Mouse (Mus musculus) olfactory bulb, adult 2 months (tissue): ENCODE data around the gene Cnot2. TPM values are rescaled to one million over a fixed set of nuclear protein-coding genes. Genes with fewer than 3 reads are reported as not detected.

Source experiments
- H3K27ac ChIP-seq: fragments of 200-500 bp; 2 replicates; pipeline ENCODE4 v1.5.1; 2012; ENCODE audit warnings: low read depth, low read length; ENCODE audit not compliant: insufficient read depth
- H3K4me1 ChIP-seq: fragments of 200-500 bp; 2 replicates; pipeline ENCODE4 v1.6.1; 2012; ENCODE audit warnings: low read length; ENCODE audit not compliant: control insufficient read depth, insufficient read depth
- H3K4me3 ChIP-seq: fragments of 200-500 bp; 2 replicates; pipeline ENCODE4 v1.5.1; 2012; ENCODE audit warnings: mild to moderate bottlenecking, low read depth, low read length, moderate library complexity; ENCODE audit not compliant: insufficient read depth
- CTCF ChIP-seq: fragments of 200-500 bp; IDR thresholded peaks from 2 replicates; pipeline ENCODE4 v1.5.1; 2012; ENCODE audit warnings: low read depth, mild to moderate bottlenecking, low read length, moderate library complexity; ENCODE audit not compliant: insufficient read depth
- POLR2A ChIP-seq: fragments of 200-500 bp; IDR thresholded peaks from 2 replicates; pipeline ENCODE4 v1.6.1; 2012; ENCODE audit warnings: mild to moderate bottlenecking, low read depth, low read length, moderate library complexity; ENCODE audit not compliant: insufficient read depth
- WGBS: fragments of 180-500 bp; shearing (Covaris S2); methylation state at CpG from one replicate; pipeline ENCODE4 v1.1.7; 2018; 5-methylcytosine and 5-hydroxymethylcytosine counted together
- polyA plus RNA-seq: library from polyadenylated mRNA; stranded (reverse); fragments of >200 nt; gene quantifications from 2 replicates; pipeline ENCODE4 v1.2.4, GENCODE M21; 2012; ENCODE audit warnings: low replicate concordance; ENCODE audit not compliant: missing spikeins, insufficient read depth, insufficient read length

Cnot2 gene
- polyA plus RNA-seq, 1 experiment, result not detected

DNA sequence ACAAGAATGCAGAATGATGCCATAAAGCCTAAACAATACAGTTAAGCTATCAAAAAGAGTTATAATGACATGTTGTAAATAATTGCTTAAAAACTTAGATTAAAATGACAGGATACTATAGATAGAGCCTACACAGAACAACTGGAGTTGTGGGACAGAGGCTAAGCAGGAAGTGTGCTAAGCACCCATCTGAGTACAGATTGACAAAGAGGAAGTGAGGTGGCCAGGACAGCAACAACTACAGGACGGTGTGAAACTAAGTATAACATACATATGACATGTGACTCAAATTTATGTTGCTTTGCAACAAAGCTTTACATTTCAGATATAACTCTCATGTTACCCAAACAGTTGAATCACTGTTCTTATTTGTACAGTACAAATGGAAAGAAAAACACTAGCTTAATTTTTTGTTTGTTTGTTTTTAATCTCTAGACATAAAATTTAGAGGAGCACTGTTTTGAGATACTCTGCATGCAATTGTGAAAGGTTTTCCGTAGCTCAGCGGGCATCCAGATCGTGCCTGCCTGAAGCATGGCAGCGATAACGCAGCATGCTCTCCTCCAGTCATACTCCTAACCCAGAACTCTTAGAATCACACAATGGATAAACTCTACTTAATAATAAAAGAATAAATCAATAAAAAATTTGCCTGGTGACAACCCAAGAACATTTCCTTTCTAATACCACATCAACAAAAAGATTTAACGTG lies 75.9 kb downstream of the Cnot2 start:
- H3K27ac ChIP-seq, result no peak overlapping the region
- TF ChIP-seq POLR2A, result no peak
- TF ChIP-seq CTCF, result no peak
- WGBS, result 83% methylated on average over 7 of the region's 7 CpGs
- H3K4me1 ChIP-seq, result no peaks in the 10 kb centered on the region
- H3K4me3 ChIP-seq, result no peak overlapping the region

DNA sequence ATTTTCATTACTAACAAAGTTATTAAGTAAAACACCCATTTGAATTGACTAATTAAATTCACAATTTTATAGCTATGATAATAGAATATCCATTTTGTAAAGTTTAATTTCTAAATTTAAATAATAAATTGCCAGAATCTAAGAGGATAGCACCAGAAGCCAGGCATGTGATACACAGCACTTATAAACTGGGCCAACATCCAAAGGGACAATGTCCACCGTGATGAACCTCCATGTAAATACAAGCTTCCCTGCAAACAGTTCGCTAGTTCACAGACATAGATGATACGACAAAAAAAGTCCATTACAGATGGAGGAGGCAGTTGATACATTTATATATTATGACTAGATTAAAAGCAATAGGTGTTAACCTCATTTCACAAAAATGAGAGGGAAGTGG lies 88.5 kb downstream of the Cnot2 start:
- WGBS, result 88% methylated on average over 3 of the region's 3 CpGs
- TF ChIP-seq POLR2A, result no peak
- TF ChIP-seq CTCF, result no peak
- H3K4me3 ChIP-seq, result no peak overlapping the region
- no peak overlapping the region for H3K27ac ChIP-seq
- H3K4me1 ChIP-seq, result no peaks in the 10 kb centered on the region

- WGBS, result 74% methylated on average over 10 of the region's 10 CpGs
Measured at GRCm38 (mm10) chr10:116486895-116487747, 94.2 kb downstream of the Cnot2 start.

GRCm38 (mm10) chr10:116481917-116482316 lies 99.4 kb downstream of the Cnot2 start:
- WGBS, result 95% methylated on average over 12 of the region's 12 CpGs

More at GRCm38 (mm10) chr10:116486895-116487747, 94.2 kb downstream of the Cnot2 start:
- no peak for TF ChIP-seq CTCF
- TF ChIP-seq POLR2A, result no peak
- Histone ChIP-seq H3K4me3 (no peak overlapping the region), H3K27ac (no peak overlapping the region), H3K4me1 (no peaks in the 10 kb centered on the region)

DNA sequence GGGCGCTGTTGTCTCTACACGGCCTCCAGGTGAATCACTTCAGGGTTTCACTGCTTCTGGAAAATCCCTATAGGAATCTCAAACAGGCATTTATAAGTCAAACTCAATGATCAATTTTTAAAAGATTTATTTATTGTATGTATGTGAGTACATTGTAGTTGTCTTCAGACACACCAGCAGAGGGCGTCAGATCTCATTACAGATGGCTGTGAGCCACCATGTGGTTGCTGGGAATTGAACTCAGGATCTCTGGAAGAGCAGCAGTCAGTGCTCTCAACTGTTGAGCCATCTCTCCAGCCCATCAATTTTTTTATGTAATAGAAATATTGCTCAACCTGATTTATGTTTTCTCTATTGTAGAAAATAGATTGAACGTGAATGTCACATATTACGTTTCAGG lies 100.3 kb downstream of the Cnot2 start:
- Histone ChIP-seq H3K27ac (no peak overlapping the region), H3K4me1 (no peaks in the 10 kb centered on the region), H3K4me3 (no peak overlapping the region)
- TF ChIP-seq CTCF (no peak), POLR2A (no peak)
- WGBS, result 94% methylated on average over 5 of the region's 5 CpGs

More at GRCm38 (mm10) chr10:116481917-116482316, 99.4 kb downstream of the Cnot2 start:
- H3K27ac ChIP-seq, result no peak overlapping the region
- no peak overlapping the region for H3K4me3 ChIP-seq
- no peaks in the 10 kb centered on the region for H3K4me1 ChIP-seq
- TF ChIP-seq CTCF, result no peak
- no peak for TF ChIP-seq POLR2A

- no peak overlapping the region for H3K4me3 ChIP-seq
- H3K4me1 ChIP-seq, result peaks cover 12% of the 10 kb centered on the region
- no peak overlapping the region for H3K27ac ChIP-seq
- WGBS, result 96% methylated on average over 3 of the region's 3 CpGs
- TF ChIP-seq CTCF (no peak), POLR2A (no peak)
Measured at GRCm38 (mm10) chr10:116476559-116476958, 104.8 kb downstream of the Cnot2 start.

DNA sequence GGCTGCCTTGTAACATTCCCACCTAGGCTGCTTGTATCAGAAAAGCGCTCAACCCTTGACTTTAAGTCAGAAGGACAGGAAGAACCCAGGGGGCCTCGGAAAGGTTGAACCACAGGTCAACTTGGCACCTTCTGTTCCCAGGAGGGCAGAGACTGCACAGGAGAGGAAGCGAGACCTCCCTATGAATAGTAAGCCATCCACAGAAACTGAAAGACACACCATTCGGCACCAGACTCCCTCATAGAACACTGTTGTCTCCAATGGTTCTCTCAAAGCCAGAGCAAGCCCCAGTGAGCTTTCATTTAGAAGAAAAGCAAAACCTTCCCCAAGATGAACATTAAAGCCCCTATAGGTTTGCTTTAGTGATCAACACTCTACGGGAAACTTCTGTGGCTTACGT lies 105.6 kb downstream of the Cnot2 start:
- no peak for TF ChIP-seq POLR2A
- TF ChIP-seq CTCF, result no peak
- WGBS, result 80% methylated on average over 6 of the region's 6 CpGs
- H3K4me1 ChIP-seq, result peaks cover 12% of the 10 kb centered on the region
- H3K27ac ChIP-seq, result no peak overlapping the region
- H3K4me3 ChIP-seq, result no peak overlapping the region

DNA sequence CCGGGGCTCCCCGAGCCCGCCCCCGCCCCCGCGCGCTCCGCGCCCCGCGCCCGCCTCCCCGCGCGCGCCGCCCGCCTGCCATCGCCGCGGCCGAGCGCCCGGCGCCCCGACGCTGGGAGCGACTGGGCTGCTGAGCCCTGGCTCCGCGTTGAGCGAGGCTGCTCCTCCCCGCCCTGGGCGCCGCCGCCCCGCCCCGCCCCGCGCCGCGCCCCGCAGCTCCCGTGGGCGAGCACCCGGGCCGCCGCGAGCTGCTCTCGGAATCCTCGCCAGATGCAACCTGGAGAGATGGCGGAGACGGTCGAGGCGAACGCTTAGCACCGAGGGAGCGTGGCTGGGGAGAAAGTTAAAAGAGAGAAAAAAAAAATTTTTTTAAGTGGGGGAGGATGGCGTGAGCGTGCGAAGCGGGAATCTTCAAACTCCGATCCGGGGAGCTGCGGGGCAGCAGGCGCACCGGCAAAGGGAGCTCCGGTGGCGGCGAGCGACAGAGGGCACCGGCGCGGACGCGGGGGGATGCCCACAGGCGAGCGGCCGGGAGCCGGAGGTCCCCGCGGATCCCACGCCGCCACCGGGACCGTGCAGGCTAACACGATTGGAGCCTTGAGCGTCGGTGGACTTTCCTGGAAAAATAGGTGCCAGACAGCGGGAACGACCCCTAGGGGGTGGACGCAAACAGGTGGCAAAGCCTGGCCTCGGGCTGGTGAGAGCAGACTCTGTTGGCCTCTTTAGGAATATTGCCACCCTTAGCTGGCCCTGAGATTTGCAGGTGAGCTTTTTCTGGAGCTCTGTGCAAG lies 107.4 kb downstream of the Cnot2 start, which contains the start of gene Kcnmb4:
TSS of gene Kcnmb4 (minus strand) at position 120 of the 791 bp plus-strand sequence.
- Histone ChIP-seq H3K4me1 (peaks cover 18% of the 10 kb centered on the region), H3K4me3 (peak within 1 kb of the TSS; percentile 98), H3K27ac (peak within 1 kb of the TSS; percentile 82)
- TF ChIP-seq CTCF, result no peak
- TF ChIP-seq POLR2A, result no peak
- 8% methylated on average over 91 of the region's 92 CpGs for WGBS
